Comparison of ENCODE assay signal across 8 mouse cellular contexts in genomic region chr6:117879408-117880115, GRCm38 (mm10). TPM values are rescaled to one million over a fixed set of nuclear protein-coding genes. Genes with fewer than 3 reads are reported as not detected.
DNase-seq lines count a peak whose midpoint lies in the region; ATAC-seq lines count a peak whose summit lies in the region.

No protein-coding gene starts in this region.

- no peaks in the 10 kb centered on the region for H3K36me3 ChIP-seq in heart, embryonic 10.5 days
- no peaks in the 10 kb centered on the region for H3K36me3 ChIP-seq in kidney, embryonic 15.5 days

- H3K27me3 ChIP-seq in heart, embryonic 10.5 days (ENCODE audit: insufficient read depth, poor library complexity, severe bottlenecking), result no peaks in the 10 kb centered on the region
- no peaks in the 10 kb centered on the region for H3K27me3 ChIP-seq in kidney, embryonic 15.5 days

- no peaks in the 10 kb centered on the region for H3K9me3 ChIP-seq in heart, embryonic 10.5 days
- no peaks in the 10 kb centered on the region for H3K9me3 ChIP-seq in kidney, embryonic 15.5 days (replicated peaks)

- H3K4me2 ChIP-seq in kidney, embryonic 15.5 days, result peak overlapping the region; percentile 80

- peak overlapping the region; percentile 66 for H3K4me3 ChIP-seq in heart, embryonic 10.5 days
- peak overlapping the region; percentile 53 for H3K4me3 ChIP-seq in kidney, embryonic 15.5 days (replicated peaks)

- H3K4me1 ChIP-seq in heart, embryonic 10.5 days, result peaks cover 11% of the 10 kb centered on the region
- H3K4me1 ChIP-seq in kidney, embryonic 15.5 days, result peaks cover 15% of the 10 kb centered on the region

- peak; percentile 89 for ATAC-seq in erythroblast, adult 5-6 weeks (replicated peaks; ENCODE audit: low FRiP score, poor library complexity, severe bottlenecking)
- peak; percentile 96 for ATAC-seq in kidney, embryonic 15.5 days (replicated peaks; ENCODE audit: low FRiP score)
- ATAC-seq in monocyte, adult 5-6 weeks (replicated peaks; ENCODE audit: insufficient number of reproducible peaks, low FRiP score, low TSS enrichment, poor library complexity, severe bottlenecking), result peak; percentile 87

- H3K27ac ChIP-seq in heart, embryonic 10.5 days, result peak overlapping the region; percentile 99
- peak overlapping the region; percentile 99 for H3K27ac ChIP-seq in kidney, embryonic 15.5 days

- H3K9ac ChIP-seq in kidney, embryonic 15.5 days, result peak overlapping the region; percentile 64

- peak; percentile 99 to 100 for DNase-seq in B cell, adult 2 months
- peak; percentile 99 for DNase-seq in brain, adult 2 months (ENCODE audit: low read depth, low spot score)
- DNase-seq in heart, embryonic 10.5 days (ENCODE audit: low spot score), result peak; percentile 99
- DNase-seq in liver, result peak; percentile 99
- DNase-seq in spleen, postnatal 4 days (ENCODE audit: low spot score in 2 of 2), result peak; percentile 99 to 100

- WGBS in heart, embryonic 10.5 days, result under 1% methylated on average over 67 of the region's 67 CpGs
- under 1% methylated on average over 67 of the region's 67 CpGs for WGBS in kidney, embryonic 15.5 days

RNA-seq across cellular contexts. Expression of gene Zfp239, which starts 17.7 kb away (rescaled TPM):
- total RNA-seq in erythroblast, adult 5-6 weeks (2015; ENCODE audit: low replicate concordance), result not detected in 2 replicates
- 0.77 and 0.98 TPM in 2 replicates for total RNA-seq in erythroblast, adult 5-6 weeks (2017; ENCODE audit: low replicate concordance)
- 4.2 and 6.3 TPM in 2 replicates for polyA plus RNA-seq in heart, embryonic 10.5 days (2016; fragmentation: Nextera tagmentation; extraction: Ambion mirVana)
- polyA plus RNA-seq in kidney, embryonic 15.5 days (2015; fragmentation: Nextera tagmentation; extraction: Ambion mirVana), result 9.4 and 12.7 TPM in 2 replicates
- total RNA-seq in monocyte, adult 5-6 weeks (2017), result 0.19 to 1.1 TPM in 2 of 3 replicates, not detected in the other

RNA-seq across cellular contexts. Expression of gene Hnrnpf, which starts 20.6 kb away (rescaled TPM):
- total RNA-seq in erythroblast, adult 5-6 weeks (2015; ENCODE audit: low replicate concordance), result 169 and 187 TPM in 2 replicates
- 279 and 303 TPM in 2 replicates for total RNA-seq in erythroblast, adult 5-6 weeks (2017; ENCODE audit: low replicate concordance)
- 660 and 767 TPM in 2 replicates for polyA plus RNA-seq in heart, embryonic 10.5 days (2016; fragmentation: Nextera tagmentation; extraction: Ambion mirVana)
- polyA plus RNA-seq in kidney, embryonic 15.5 days (2015; fragmentation: Nextera tagmentation; extraction: Ambion mirVana), result 748 and 781 TPM in 2 replicates
- 1,228 to 1,583 TPM (median 1,384 TPM) in 3 replicates for total RNA-seq in monocyte, adult 5-6 weeks (2017)

RNA-seq across cellular contexts. Expression of gene Zfp637, which starts 38.6 kb away (rescaled TPM):
- 2.7 and 6.7 TPM in 2 replicates for total RNA-seq in erythroblast, adult 5-6 weeks (2015; ENCODE audit: low replicate concordance)
- total RNA-seq in erythroblast, adult 5-6 weeks (2017; ENCODE audit: low replicate concordance), result 4.6 and 16.9 TPM in 2 replicates
- 58.5 and 73.6 TPM in 2 replicates for polyA plus RNA-seq in heart, embryonic 10.5 days (2016; fragmentation: Nextera tagmentation; extraction: Ambion mirVana)
- 99.7 and 102 TPM in 2 replicates for polyA plus RNA-seq in kidney, embryonic 15.5 days (2015; fragmentation: Nextera tagmentation; extraction: Ambion mirVana)
- 4.1 to 7.8 TPM (median 6.6 TPM) in 3 replicates for total RNA-seq in monocyte, adult 5-6 weeks (2017)

RNA-seq across cellular contexts. Expression of gene Fxyd4, which starts 57.9 kb away (rescaled TPM):
- not detected in 2 replicates for total RNA-seq in erythroblast, adult 5-6 weeks (2015; ENCODE audit: low replicate concordance)
- not detected in 2 replicates for total RNA-seq in erythroblast, adult 5-6 weeks (2017; ENCODE audit: low replicate concordance)
- polyA plus RNA-seq in heart, embryonic 10.5 days (2016; fragmentation: Nextera tagmentation; extraction: Ambion mirVana), result 2.2 and 4.1 TPM in 2 replicates
- polyA plus RNA-seq in kidney, embryonic 15.5 days (2015; fragmentation: Nextera tagmentation; extraction: Ambion mirVana), result 81.2 and 92.6 TPM in 2 replicates
- total RNA-seq in monocyte, adult 5-6 weeks (2017), result not detected in 3 replicates

Comparison
In these comparisons a context has a peak if more than half of its experiments do, and no peak if none do; other contexts are left out.
1. Peak in every context shown above with its lines: DNase-seq, ATAC-seq, H3K4me3 ChIP-seq and H3K27ac ChIP-seq.